Mouse (Mus musculus): ENCODE results near the gene Trpt1.

DNA sequence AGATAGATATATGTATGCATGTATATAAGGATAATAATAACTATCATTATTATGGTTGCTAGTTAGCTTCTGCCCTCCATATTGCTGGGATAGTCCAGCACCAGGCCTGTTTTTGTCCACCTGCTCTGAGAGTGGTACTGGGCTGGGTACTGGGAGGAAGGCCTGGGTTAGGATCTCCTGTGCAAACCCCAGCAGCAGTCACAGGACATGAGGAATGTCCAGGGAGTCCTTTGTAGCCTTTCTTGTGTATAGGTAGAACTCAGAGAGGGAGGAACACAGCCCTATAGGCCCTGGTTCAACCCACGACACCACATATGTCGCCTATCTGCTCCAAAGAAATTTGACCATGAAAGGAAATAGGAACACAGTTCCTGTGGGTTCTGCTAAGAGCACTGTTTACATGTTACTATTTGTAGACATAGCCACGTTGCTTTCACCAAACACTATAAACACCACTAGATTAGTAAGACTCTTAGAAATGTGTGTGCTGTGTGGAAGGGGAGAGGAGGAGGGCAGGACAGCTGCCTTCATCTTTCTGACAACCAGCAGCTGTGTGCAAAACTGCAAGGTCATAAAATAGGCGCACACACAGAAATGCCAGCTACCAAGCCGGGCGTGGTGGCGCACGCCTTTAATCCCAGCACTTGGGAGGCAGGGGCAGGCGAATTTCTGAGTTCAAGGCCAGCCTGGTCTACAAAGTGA lies 11.1 kb downstream of the Trpt1 start:
- TF ChIP-seq EP300 (IDR thresholded peaks at IDR 0.05; ENCODE audit: insufficient read depth, low read depth, low read length) (no peak), CTCF (IDR thresholded peaks at IDR 0.05) (no peak), POLR2A (IDR thresholded peaks at IDR 0.05; ENCODE audit: insufficient read depth, low read depth, low read length) (no peak)

All from heart, adult 2 months (tissue).